Mouse (Mus musculus): ENCODE measurements around the gene Tubgcp6. TPM values are rescaled to one million over a fixed set of nuclear protein-coding genes. Genes with fewer than 3 reads are reported as not detected.

The Tubgcp6 gene
- polyA plus RNA-seq, 1 experiment, result 19.0 TPM

DNA sequence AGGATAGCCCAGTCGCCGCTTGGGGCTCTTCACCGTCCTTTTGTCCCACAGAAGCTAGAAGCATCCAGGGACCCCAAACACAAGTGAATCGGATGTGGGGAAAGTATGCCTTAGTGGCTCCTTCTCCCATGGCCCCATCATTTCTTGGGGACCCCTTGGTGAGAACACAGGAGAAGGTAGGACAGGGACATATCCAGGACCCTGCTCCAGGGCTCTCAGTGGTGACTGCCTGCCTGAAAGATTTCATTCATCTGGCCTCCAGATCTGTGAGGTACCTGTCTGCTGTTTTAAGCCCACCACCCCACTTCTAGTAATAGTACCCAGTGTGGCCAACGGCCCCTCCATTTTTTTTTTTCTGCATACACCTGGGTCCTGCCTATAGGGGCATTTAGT lies 60.4 kb downstream of the Tubgcp6 start:
- Histone ChIP-seq H3ac (ENCODE audit: control insufficient read depth, insufficient read length, low read depth) (no peak overlapping the region), H3K79me3 (ENCODE audit: low read depth) (no peaks in the 10 kb centered on the region), H3K27me3 (ENCODE audit: control insufficient read depth, insufficient read depth, insufficient read length) (peaks cover 86% of the 10 kb centered on the region), H3K4me3 (ENCODE audit: insufficient read depth, poor library complexity, severe bottlenecking) (no peak overlapping the region), H3K79me2 (ENCODE audit: control insufficient read depth, insufficient read depth) (no peaks in the 10 kb centered on the region), H3K36me3 (ENCODE audit: control insufficient read depth, insufficient read depth) (no peaks in the 10 kb centered on the region)
- no peak for TF ChIP-seq USF1 (IDR thresholded peaks at IDR 0.05; ENCODE audit: low read depth)

DNA sequence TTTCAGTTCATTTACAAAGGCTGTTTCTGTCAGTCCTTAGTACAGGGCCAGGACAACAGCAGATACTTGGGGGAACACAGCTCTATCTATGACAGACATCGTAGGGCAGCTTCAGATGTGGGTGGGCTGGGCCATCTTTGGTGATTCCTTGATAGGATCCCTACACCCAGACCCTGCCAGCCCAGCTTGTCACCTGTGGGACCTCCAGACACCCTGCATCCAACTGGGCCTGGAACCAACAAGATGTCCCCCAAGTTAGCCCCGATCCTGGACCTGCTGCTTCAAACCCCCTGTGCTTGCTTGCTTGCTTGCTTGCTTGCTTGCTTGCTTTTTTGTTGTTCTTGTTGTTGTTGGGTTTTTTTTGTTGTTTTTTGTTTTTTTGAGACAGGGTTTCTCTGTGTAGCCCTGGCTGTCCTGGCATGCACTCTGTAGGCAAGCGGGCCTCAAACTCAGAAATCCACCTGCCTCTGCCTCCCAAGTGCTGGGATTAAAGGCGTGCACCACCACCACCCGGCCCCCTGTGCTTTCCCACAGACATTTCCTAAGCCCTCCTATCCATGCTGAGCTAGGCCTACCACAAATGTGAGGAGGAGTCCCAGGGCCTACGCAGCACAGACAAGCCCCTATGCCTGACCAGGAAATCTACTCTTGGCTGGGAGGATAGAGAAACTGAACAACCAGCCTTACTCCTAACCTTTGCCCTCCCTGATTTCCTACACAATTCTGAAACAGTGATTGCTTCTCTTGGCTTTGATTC lies 61.0 kb downstream of the Tubgcp6 start:
- no peaks in the 10 kb centered on the region for H3K79me3 ChIP-seq (ENCODE audit: low read depth)
- H3K4me3 ChIP-seq (ENCODE audit: insufficient read depth, poor library complexity, severe bottlenecking), result no peak overlapping the region
- peaks cover 81% of the 10 kb centered on the region for H3K27me3 ChIP-seq (ENCODE audit: control insufficient read depth, insufficient read depth, insufficient read length)
- no peaks in the 10 kb centered on the region for H3K36me3 ChIP-seq (ENCODE audit: control insufficient read depth, insufficient read depth)
- no peak overlapping the region for H3ac ChIP-seq (ENCODE audit: control insufficient read depth, insufficient read length, low read depth)
- TF ChIP-seq CTCF (IDR thresholded peaks at IDR 0.05; ENCODE audit: control insufficient read depth, insufficient read depth, insufficient read length) (no peak), USF1 (IDR thresholded peaks at IDR 0.05; ENCODE audit: low read depth) (no peak), MYOG (IDR thresholded peaks at IDR 0.05; ENCODE audit: control insufficient read depth, extremely low read depth, insufficient read length) (no peak), FOSL1 (IDR thresholded peaks at IDR 0.05; ENCODE audit: insufficient read depth, low read length, poor library complexity, severe bottlenecking) (no peak), MYOD1 (IDR thresholded peaks at IDR 0.05; ENCODE audit: control insufficient read depth, insufficient read length, low read depth) (no peak), CEBPB (IDR thresholded peaks at IDR 0.05; ENCODE audit: low read depth) (no peak)
- H3K79me2 ChIP-seq (ENCODE audit: control insufficient read depth, insufficient read depth), result no peaks in the 10 kb centered on the region

DNA sequence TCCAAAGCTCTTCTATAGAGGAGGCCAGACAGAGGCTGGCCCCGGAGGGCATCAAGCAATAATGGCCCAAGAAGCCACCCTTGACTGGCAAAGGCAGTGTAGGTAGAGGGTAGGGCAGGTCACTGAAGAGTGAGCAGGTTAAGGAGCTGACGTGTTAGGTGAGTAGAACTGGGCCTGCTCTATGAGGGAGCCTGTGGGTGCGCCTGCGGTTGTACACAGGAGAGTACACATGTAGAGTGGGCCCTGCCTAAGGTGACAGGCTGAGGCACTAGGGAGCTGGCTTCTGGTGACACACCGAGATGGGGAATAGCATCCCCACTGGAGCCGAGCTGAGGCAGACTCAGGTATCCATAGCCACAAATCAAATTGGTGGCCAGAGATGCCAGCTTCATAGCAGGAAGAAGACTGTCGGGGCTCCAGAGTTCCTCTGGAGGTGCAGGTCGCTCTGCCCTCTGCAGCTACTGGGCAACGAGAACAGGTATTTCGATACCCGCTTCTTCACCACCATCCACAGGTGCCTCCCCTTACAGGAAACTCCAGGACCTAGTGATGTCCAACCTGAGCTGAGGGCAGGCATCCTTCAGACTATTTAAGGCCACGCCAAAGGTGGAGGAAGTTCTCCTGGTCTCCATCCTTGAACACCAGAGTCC lies 62.0 kb downstream of the Tubgcp6 start:
- no peak overlapping the region for H3ac ChIP-seq (ENCODE audit: control insufficient read depth, insufficient read length, low read depth)
- H3K79me2 ChIP-seq (ENCODE audit: control insufficient read depth, insufficient read depth), result no peaks in the 10 kb centered on the region

DNA sequence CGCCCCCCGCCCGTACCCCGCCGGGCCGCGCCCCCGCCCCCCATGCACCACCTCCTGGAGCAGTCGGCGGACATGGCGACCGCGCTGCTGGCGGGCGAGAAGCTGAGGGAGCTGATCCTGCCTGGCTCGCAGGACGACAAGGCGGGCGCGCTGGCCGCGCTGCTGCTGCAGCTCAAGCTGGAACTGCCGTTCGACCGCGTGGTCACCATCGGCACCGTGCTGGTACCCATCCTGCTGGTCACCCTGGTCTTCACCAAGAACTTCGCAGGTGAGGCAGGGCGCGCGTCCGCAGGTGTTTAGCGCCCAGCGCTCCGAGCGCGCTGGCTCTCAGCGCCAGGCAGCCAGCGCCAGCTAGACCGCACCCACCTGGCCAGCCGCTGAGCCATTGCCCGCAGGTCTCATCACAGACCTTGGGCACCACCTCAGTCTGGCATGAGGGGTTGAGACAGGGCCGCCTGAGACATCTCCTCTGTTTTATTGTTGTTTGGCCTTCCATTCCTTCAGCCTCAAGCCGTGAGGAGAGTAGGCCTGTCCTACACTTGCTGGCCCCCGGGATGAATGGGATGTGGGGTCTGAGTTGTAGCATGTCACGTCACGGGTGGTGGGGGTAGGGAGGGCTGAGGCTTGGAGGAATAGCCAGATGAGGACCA lies 62.8 kb downstream of the Tubgcp6 start:
- Histone ChIP-seq H3K4me3 (ENCODE audit: insufficient read depth, poor library complexity, severe bottlenecking) (no peak overlapping the region), H3K79me3 (ENCODE audit: low read depth) (no peaks in the 10 kb centered on the region), H3K79me2 (ENCODE audit: control insufficient read depth, insufficient read depth) (no peaks in the 10 kb centered on the region), H3ac (ENCODE audit: control insufficient read depth, insufficient read length, low read depth) (no peak overlapping the region), H3K36me3 (ENCODE audit: control insufficient read depth, insufficient read depth) (no peaks in the 10 kb centered on the region), H3K27me3 (ENCODE audit: control insufficient read depth, insufficient read depth, insufficient read length) (peaks cover 82% of the 10 kb centered on the region)
- TF ChIP-seq MYOG (IDR thresholded peaks at IDR 0.05; ENCODE audit: control insufficient read depth, extremely low read depth, insufficient read length) (no peak), MAX (IDR thresholded peaks at IDR 0.05) (no peak), USF1 (IDR thresholded peaks at IDR 0.05; ENCODE audit: low read depth) (no peak)

More for the DNA sequence above, 62.0 kb downstream of the Tubgcp6 start:
- Histone ChIP-seq H3K27me3 (ENCODE audit: control insufficient read depth, insufficient read depth, insufficient read length) (peaks cover 81% of the 10 kb centered on the region), H3K4me3 (ENCODE audit: insufficient read depth, poor library complexity, severe bottlenecking) (no peak overlapping the region), H3K36me3 (ENCODE audit: control insufficient read depth, insufficient read depth) (no peaks in the 10 kb centered on the region), H3K79me3 (ENCODE audit: low read depth) (no peaks in the 10 kb centered on the region)
- TF ChIP-seq MYOG (IDR thresholded peaks at IDR 0.05; ENCODE audit: control insufficient read depth, extremely low read depth, insufficient read length), result no peak
- no peak for TF ChIP-seq CTCF (IDR thresholded peaks at IDR 0.05; ENCODE audit: control insufficient read depth, insufficient read depth, insufficient read length)
- TF ChIP-seq MAX (IDR thresholded peaks at IDR 0.05), result no peak
- no peak for TF ChIP-seq FOSL1 (IDR thresholded peaks at IDR 0.05; ENCODE audit: insufficient read depth, low read length, poor library complexity, severe bottlenecking)
- TF ChIP-seq USF1 (IDR thresholded peaks at IDR 0.05; ENCODE audit: low read depth), result no peak

DNA sequence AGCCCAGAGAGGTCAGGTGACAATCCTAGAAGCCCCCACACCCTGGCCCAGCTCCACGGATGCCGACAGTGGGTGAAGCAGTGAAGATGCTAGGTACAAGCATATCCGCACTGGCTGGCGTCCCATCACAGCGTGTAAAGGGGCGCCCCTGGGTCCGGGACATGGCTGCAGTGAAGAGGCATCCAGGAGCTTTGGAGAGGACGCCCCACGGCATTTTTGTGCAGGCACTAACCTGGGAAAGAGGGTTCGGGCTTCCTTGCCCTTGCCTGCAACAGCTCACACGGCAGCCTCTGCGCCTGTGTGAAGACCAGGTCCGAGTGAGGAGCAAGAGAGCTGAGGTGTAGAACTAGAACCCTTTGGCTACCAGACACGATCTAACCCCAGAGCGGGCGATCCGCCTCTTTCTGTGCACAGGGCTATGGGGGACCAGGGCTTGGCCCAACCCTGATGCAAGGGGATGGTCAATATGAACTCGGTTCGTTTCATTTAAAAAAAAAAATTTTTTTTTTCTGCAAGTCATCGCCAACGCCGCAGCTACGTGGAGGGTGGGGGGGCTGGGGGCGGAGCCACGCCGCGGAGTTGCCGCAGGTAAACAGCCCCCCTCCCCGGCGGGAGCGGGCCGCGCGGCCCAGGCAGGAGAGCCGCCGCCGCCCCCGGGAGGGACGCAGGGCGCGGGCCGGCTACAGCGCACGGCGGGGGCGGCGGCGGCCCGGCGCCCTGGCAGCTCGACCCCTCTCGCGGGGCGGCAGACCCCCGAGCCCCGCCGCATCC lies 63.6 kb downstream of the Tubgcp6 start, which contains the start of gene Panx2:
TSS of gene Panx2 (plus strand) at position 574 of the 771 bp plus-strand sequence.
- Histone ChIP-seq H3K36me3 (ENCODE audit: control insufficient read depth, insufficient read depth) (no peaks in the 10 kb centered on the region), H3ac (ENCODE audit: control insufficient read depth, insufficient read length, low read depth) (no peak within 1 kb of the TSS), H3K79me2 (ENCODE audit: control insufficient read depth, insufficient read depth) (no peaks in the 10 kb centered on the region), H3K4me3 (ENCODE audit: insufficient read depth, poor library complexity, severe bottlenecking) (no peak within 1 kb of the TSS), H3K79me3 (ENCODE audit: low read depth) (no peaks in the 10 kb centered on the region), H3K27me3 (ENCODE audit: control insufficient read depth, insufficient read depth, insufficient read length) (peaks cover 83% of the 10 kb centered on the region)
- TF ChIP-seq MAX (IDR thresholded peaks at IDR 0.05) (no peak), MYOD1 (IDR thresholded peaks at IDR 0.05; ENCODE audit: control insufficient read depth, insufficient read length, low read depth) (no peak)

DNA sequence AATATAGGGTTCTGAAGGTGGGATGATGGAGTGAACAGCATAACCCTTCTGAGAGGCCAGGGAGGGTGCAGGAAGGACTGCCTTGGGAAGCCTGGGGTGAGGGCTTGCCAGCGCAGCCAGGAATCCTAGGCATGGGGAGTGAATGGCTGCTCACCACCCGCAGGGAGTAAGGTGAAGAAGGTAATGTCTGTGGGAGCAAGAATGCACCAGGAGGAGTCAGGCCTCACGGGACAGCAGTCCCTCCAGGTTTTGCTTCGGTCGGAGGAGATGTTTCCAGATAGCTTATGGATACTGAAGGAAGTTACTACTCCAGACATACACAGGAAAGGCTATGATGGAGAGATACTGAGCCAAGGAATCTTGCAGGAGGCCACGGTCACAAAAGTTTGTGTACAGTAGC lies 64.2 kb downstream of the Tubgcp6 start:
- Histone ChIP-seq H3K36me3 (ENCODE audit: control insufficient read depth, insufficient read depth) (no peaks in the 10 kb centered on the region), H3K4me3 (ENCODE audit: insufficient read depth, poor library complexity, severe bottlenecking) (no peak overlapping the region), H3ac (ENCODE audit: control insufficient read depth, insufficient read length, low read depth) (no peak overlapping the region), H3K79me3 (ENCODE audit: low read depth) (no peaks in the 10 kb centered on the region), H3K27me3 (ENCODE audit: control insufficient read depth, insufficient read depth, insufficient read length) (peaks cover 80% of the 10 kb centered on the region), H3K79me2 (ENCODE audit: control insufficient read depth, insufficient read depth) (no peaks in the 10 kb centered on the region)
- no peak for TF ChIP-seq CTCF (IDR thresholded peaks at IDR 0.05; ENCODE audit: control insufficient read depth, insufficient read depth, insufficient read length)
- TF ChIP-seq MYOG (IDR thresholded peaks at IDR 0.05; ENCODE audit: control insufficient read depth, extremely low read depth, insufficient read length), result no peak
- TF ChIP-seq CEBPB (IDR thresholded peaks at IDR 0.05; ENCODE audit: low read depth), result no peak
- no peak for TF ChIP-seq MYOD1 (IDR thresholded peaks at IDR 0.05; ENCODE audit: control insufficient read depth, insufficient read length, low read depth)
- TF ChIP-seq FOSL1 (IDR thresholded peaks at IDR 0.05; ENCODE audit: insufficient read depth, low read length, poor library complexity, severe bottlenecking), result no peak
- no peak for TF ChIP-seq MAX (IDR thresholded peaks at IDR 0.05)
- TF ChIP-seq USF1 (IDR thresholded peaks at IDR 0.05; ENCODE audit: low read depth), result no peak
